Mouse (Mus musculus) liver, adult 2 months (tissue): ENCODE results near the gene Prpsap1. TPM values are rescaled to one million over a fixed set of nuclear protein-coding genes. Genes with fewer than 3 reads are reported as not detected.

Source experiments
- DNase-seq: peaks from one replicate; pipeline ENCODE4 v3.0.0-alpha.2; 2011; ENCODE audit warnings: low read depth, low spot score; ENCODE audit errors: extremely low read depth
- H3K27ac ChIP-seq: fragments of 200-500 bp; replicated peaks from 2 replicates; pipeline ENCODE4 v1.5.1; 2012; ENCODE audit warnings: low read depth, mild to moderate bottlenecking, control low read depth, inconsistent platforms, low read length; ENCODE audit not compliant: insufficient read depth
- H3K27me3 ChIP-seq: fragments of 200-500 bp; 2 replicates; pipeline ENCODE4 v1.6.1; 2012; ENCODE audit warnings: mild to moderate bottlenecking, moderate library complexity, low read length, inconsistent platforms; ENCODE audit not compliant: control insufficient read depth, insufficient read depth
- H3K36me3 ChIP-seq: fragments of 200-500 bp; 2 replicates; pipeline ENCODE4 v1.6.1; 2012; ENCODE audit warnings: low read length, inconsistent platforms; ENCODE audit not compliant: control insufficient read depth, insufficient read depth
- H3K4me1 ChIP-seq: fragments of 200-500 bp; 2 replicates; pipeline ENCODE4 v1.6.1; 2011; ENCODE audit warnings: low read length; ENCODE audit not compliant: control insufficient read depth, insufficient read depth
- H3K4me3 ChIP-seq: fragments of 200-500 bp; 2 replicates; pipeline ENCODE4 v1.5.1; 2011; ENCODE audit warnings: low read depth, mild to moderate bottlenecking, control low read depth, low read length, moderate library complexity; ENCODE audit not compliant: insufficient read depth
- H3K79me2 ChIP-seq: fragments of 200-500 bp; 2 replicates; pipeline ENCODE4 v1.6.1; 2012; ENCODE audit warnings: inconsistent platforms, mild to moderate bottlenecking, low read length, moderate library complexity; ENCODE audit not compliant: control insufficient read depth, insufficient read depth
- H3K9ac ChIP-seq: fragments of 200-500 bp; 2 replicates; pipeline ENCODE4 v1.6.1; 2012; ENCODE audit warnings: low read depth, mild to moderate bottlenecking, control low read depth, inconsistent platforms, low read length
- CTCF ChIP-seq: fragments of 200-500 bp; IDR thresholded peaks from 2 replicates; pipeline ENCODE4 v1.5.1; 2011; ENCODE audit warnings: low read depth, low read length, control low read depth
- POLR2A ChIP-seq: fragments of 200-500 bp; IDR thresholded peaks from 2 replicates; pipeline ENCODE4 v1.6.1; 2011; ENCODE audit warnings: low read length, control low read depth; ENCODE audit not compliant: insufficient read depth; ENCODE audit errors: extremely low read depth
- WGBS: fragments of 180-500 bp; shearing (Covaris S2); methylation state at CpG from one replicate; pipeline ENCODE4 v1.1.7; 2018; 5-methylcytosine and 5-hydroxymethylcytosine counted together
- polyA plus RNA-seq: library from polyadenylated mRNA; depleted of rRNA; stranded (reverse); fragments of >200 nt; gene quantifications from 2 replicates; pipeline ENCODE4 v1.2.3, GENCODE M21; 2012
- total RNA-seq: library from RNA; depleted of rRNA; stranded (reverse); fragments of >200 nt; gene quantifications from 2 replicates; pipeline ENCODE4 v1.2.3, GENCODE M21; 2014

The Prpsap1 gene
- total and polyA plus RNA-seq, 2 experiments: 37.7 to 72.8 TPM

GRCm38 (mm10) chr11:116521143-116521542 lies 27.1 kb upstream of the Prpsap1 start:
- H3K27ac ChIP-seq: no peak overlapping the region
- no peaks in the 10 kb centered on the region for H3K36me3 ChIP-seq
- no peak overlapping the region for H3K9ac ChIP-seq
- WGBS: 66% methylated on average over 3 of the region's 3 CpGs
- no peaks in the 10 kb centered on the region for H3K79me2 ChIP-seq
- no peak for TF ChIP-seq POLR2A
- no peak for TF ChIP-seq CTCF
- no peaks in the 10 kb centered on the region for H3K4me1 ChIP-seq
- no peak overlapping the region for H3K4me3 ChIP-seq
- H3K27me3 ChIP-seq: no peaks in the 10 kb centered on the region
- no peak for DNase-seq

- Histone ChIP-seq H3K27me3 (no peaks in the 10 kb centered on the region), H3K36me3 (no peaks in the 10 kb centered on the region), H3K9ac (no peak overlapping the region), H3K27ac (no peak overlapping the region), H3K4me1 (no peaks in the 10 kb centered on the region), H3K79me2 (no peaks in the 10 kb centered on the region), H3K4me3 (no peak overlapping the region)
- no peak for TF ChIP-seq CTCF
- TF ChIP-seq POLR2A: no peak
- no peak for DNase-seq
- WGBS: 71% methylated on average over 8 of the region's 8 CpGs
These were observed 24.5 kb upstream of the Prpsap1 start for GRCm38 (mm10) chr11:116518482-116518881.

- Histone ChIP-seq H3K9ac (no peak overlapping the region), H3K36me3 (no peaks in the 10 kb centered on the region), H3K4me1 (no peaks in the 10 kb centered on the region), H3K4me3 (no peak overlapping the region), H3K27ac (no peak overlapping the region), H3K79me2 (no peaks in the 10 kb centered on the region), H3K27me3 (no peaks in the 10 kb centered on the region)
- 42% methylated on average over 24 of the region's 24 CpGs for WGBS
- DNase-seq: no peak
- TF ChIP-seq POLR2A: no peak
- no peak for TF ChIP-seq CTCF
These were observed 21.5 kb upstream of the Prpsap1 start for GRCm38 (mm10) chr11:116515330-116516020.

GRCm38 (mm10) chr11:116513531-116514038 lies 19.6 kb upstream of the Prpsap1 start:
- no peaks in the 10 kb centered on the region for H3K79me2 ChIP-seq
- H3K36me3 ChIP-seq: no peaks in the 10 kb centered on the region
- no peak for TF ChIP-seq CTCF
- TF ChIP-seq POLR2A: no peak
- no peaks in the 10 kb centered on the region for H3K4me1 ChIP-seq
- H3K4me3 ChIP-seq: no peak overlapping the region
- 74% methylated on average over 4 of the region's 4 CpGs for WGBS
- no peak for DNase-seq
- no peak overlapping the region for H3K9ac ChIP-seq
- no peak overlapping the region for H3K27ac ChIP-seq
- H3K27me3 ChIP-seq: no peaks in the 10 kb centered on the region

GRCm38 (mm10) chr11:116512987-116513386 lies 19.0 kb upstream of the Prpsap1 start:
- DNase-seq: no peak
- Histone ChIP-seq H3K9ac (no peak overlapping the region), H3K27ac (no peak overlapping the region), H3K27me3 (no peaks in the 10 kb centered on the region), H3K79me2 (no peaks in the 10 kb centered on the region), H3K4me3 (no peak overlapping the region), H3K36me3 (no peaks in the 10 kb centered on the region), H3K4me1 (no peaks in the 10 kb centered on the region)
- 91% methylated on average over 6 of the region's 6 CpGs for WGBS
- TF ChIP-seq CTCF (no peak), POLR2A (no peak)

GRCm38 (mm10) chr11:116512154-116512553 lies 18.2 kb upstream of the Prpsap1 start:
- no peak for DNase-seq
- Histone ChIP-seq H3K36me3 (no peaks in the 10 kb centered on the region), H3K9ac (no peak overlapping the region), H3K27me3 (no peaks in the 10 kb centered on the region), H3K4me3 (no peak overlapping the region), H3K79me2 (no peaks in the 10 kb centered on the region), H3K27ac (no peak overlapping the region), H3K4me1 (no peaks in the 10 kb centered on the region)
- 91% methylated on average over 7 of the region's 7 CpGs for WGBS
- TF ChIP-seq POLR2A (no peak), CTCF (no peak)
